In the genomic region with DNA sequence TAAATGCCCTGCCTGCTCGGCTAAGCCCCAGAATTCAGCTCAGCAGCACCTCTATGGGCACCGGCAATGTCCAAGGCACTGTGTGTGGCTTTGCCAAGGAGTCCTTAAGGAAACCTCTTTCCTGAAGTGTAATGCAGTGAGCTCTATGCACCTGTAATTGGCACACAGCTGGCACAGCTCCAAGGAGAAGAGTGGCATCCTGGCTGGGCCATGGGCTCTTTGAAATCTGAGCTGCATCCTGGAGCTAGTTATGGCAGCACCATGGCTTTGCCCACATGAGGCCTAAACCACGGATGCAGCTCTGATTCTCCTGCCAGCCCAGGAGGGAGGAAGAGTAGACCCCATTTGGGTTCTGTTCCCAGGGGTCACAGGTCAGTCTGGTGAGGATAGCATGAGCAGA, we compare ENCODE assay signal across 20 mouse cellular contexts.
"Had no signal": no experiment of that assay in that cellular context is flagged by ENCODE, and none has a peak within 500 bp of the region (broad histone marks: within the 10 kb centered on the region; RNA-seq: fewer than 3 reads in every experiment).

No protein-coding gene starts in this region.

- H3K4me2 ChIP-seq: kidney, embryonic 15.5 days; liver, embryonic 12.5 days; liver, embryonic 15.5 days; midbrain, embryonic 12.5 days; midbrain, embryonic 15.5 days; neural tube, embryonic 12.5 days; neural tube, embryonic 15.5 days had no signal

- H3K27ac ChIP-seq: kidney, embryonic 15.5 days; limb, embryonic 13.5 days; liver, embryonic 12.5 days; liver, embryonic 15.5 days; macrophage; midbrain, embryonic 12.5 days; midbrain, embryonic 15.5 days; neural tube, embryonic 12.5 days; neural tube, embryonic 15.5 days had no signal

- H3K4me1 ChIP-seq: liver, embryonic 12.5 days; liver, embryonic 15.5 days; midbrain, embryonic 15.5 days had no signal

- H3K9ac ChIP-seq: kidney, embryonic 15.5 days; limb, embryonic 13.5 days; liver, embryonic 12.5 days; liver, embryonic 15.5 days; midbrain, embryonic 12.5 days; midbrain, embryonic 15.5 days; neural tube, embryonic 12.5 days; neural tube, embryonic 15.5 days had no signal

- ATAC-seq: liver, embryonic 12.5 days; midbrain, embryonic 15.5 days had no signal

- H3K27me3 ChIP-seq: kidney, embryonic 15.5 days; limb, embryonic 13.5 days; midbrain, embryonic 12.5 days; midbrain, embryonic 15.5 days; neural tube, embryonic 12.5 days; neural tube, embryonic 15.5 days had no signal

- H3K4me3 ChIP-seq: kidney, embryonic 15.5 days; left cerebral cortex, adult 2 months; limb, embryonic 13.5 days; liver, embryonic 12.5 days; liver, embryonic 15.5 days; midbrain, embryonic 12.5 days; midbrain, embryonic 15.5 days; neural tube, embryonic 12.5 days; neural tube, embryonic 15.5 days had no signal

- DNase-seq: kidney, adult 8-10 months; kidney, postnatal 10 days; kidney, postnatal 36 days; layer of hippocampus, postnatal 36 days; liver; lung, postnatal 14 days; retina, postnatal 1 day; right cerebral cortex, postnatal 25 days; thymus, adult 18-20 months; thymus, postnatal 36 days had no signal

- H3K36me3 ChIP-seq: kidney, embryonic 15.5 days; liver, embryonic 12.5 days; liver, embryonic 15.5 days; midbrain, embryonic 12.5 days; midbrain, embryonic 15.5 days; neural tube, embryonic 12.5 days; neural tube, embryonic 15.5 days had no signal

- H3K9me3 ChIP-seq: kidney, embryonic 15.5 days; limb, embryonic 13.5 days; liver, embryonic 12.5 days; liver, embryonic 15.5 days; midbrain, embryonic 12.5 days; midbrain, embryonic 15.5 days; neural tube, embryonic 12.5 days; neural tube, embryonic 15.5 days had no signal
